Mouse (Mus musculus): Measurements from ENCODE around the gene Lama5.

The Lama5 gene

DNA sequence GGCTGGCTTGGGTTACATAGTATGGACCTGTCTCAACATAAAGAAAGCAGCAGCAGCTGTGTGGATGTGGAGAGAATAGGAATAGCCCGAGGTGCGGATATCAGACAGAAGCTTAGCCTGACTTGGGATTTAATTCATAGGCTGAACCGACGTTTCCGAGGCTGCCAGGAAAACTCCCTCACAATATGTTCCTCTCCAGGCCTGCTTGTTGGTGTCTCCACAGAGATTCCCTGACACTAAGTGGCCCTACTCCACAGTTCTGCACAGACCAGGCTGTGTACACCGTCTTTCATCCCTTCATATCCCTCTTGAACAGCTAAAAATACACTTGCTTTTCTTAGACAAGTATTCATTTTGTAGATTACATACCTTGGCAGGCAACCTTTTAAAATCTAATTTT lies 78.3 kb downstream of the Lama5 start:
- no peak for DNase-seq (ENCODE audit: low read depth, low spot score)

DNA sequence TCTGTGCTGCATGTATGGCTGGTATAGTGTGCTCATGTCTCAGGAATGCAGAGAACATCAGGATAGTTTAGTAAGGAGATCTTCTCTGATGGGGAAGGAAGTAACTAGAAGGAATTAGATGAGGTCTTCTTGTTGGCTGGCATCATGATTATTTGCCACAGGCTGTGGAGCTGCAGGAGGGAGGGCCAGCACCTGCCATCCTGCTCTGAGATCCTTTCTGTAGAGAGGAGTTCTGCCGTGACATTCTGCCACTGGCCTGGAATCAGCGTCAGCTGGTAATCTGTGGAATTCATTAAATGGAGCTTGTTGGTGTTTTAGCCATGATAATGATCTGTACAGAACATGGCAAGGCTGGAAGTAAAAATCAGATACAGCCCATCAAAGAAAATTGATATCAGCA lies 79.6 kb downstream of the Lama5 start:
- DNase-seq (ENCODE audit: low read depth, low spot score) = no peak

DNA sequence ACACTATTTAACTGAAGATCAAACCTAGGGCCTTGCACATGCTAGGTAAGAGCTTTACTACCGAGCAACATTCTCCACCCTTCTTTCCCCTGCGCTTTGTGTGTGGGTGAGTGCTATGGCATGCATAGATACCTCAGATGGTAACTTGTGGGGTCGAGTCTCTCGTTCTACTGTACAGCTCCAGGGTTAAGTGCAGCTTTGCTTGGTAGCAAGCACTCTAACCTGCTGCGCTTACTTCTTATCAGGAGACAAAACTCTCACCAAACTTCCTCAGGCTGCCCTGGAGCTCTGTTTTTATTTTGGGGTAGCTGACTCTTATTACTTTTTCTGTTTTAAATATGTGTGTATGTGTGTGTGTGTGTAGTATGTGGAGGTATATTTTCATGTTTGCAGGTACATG lies 90.2 kb downstream of the Lama5 start:
- no peak for DNase-seq (ENCODE audit: low read depth, low spot score)

DNA sequence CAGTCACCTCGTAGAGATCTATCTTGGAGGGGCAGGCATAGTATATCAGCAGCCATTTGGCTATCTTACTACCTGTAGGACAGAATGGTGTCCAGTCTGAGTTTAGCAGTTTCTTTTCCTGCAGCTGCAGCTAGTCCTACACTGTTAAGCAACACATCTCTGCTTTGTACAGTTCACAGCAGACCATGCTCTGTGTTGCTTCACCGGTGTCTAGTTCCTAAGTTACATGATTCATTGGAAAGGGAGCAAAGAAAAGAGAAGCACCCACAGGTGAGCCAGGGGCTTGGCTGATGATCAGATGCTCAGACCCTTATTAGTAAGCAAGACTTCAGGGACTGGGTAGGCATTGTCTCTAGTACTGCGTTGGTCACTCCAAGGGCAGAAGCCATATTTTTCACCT lies 91.7 kb downstream of the Lama5 start:
- DNase-seq (ENCODE audit: low read depth, low spot score) = no peak

DNA sequence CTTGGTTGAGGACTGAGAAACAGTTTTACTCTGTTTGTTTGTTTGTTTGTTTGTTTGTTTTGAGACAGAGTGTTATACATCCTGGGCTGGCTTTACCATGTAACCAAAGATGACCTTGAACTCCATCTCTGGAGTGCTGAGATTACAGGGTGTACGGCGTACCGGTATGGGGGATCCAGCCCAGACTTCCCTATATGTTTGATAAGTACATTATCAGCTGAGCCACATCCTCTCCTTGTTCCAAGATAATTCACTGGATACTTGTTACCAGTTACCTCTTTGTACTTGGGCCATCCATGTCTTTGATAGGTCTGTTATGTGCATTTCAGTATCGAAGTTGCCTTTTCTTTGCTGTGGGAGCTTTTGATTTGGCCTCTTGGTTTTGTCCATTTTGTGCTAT lies 92.4 kb downstream of the Lama5 start:
- DNase-seq (ENCODE audit: low read depth, low spot score) = no peak

DNA sequence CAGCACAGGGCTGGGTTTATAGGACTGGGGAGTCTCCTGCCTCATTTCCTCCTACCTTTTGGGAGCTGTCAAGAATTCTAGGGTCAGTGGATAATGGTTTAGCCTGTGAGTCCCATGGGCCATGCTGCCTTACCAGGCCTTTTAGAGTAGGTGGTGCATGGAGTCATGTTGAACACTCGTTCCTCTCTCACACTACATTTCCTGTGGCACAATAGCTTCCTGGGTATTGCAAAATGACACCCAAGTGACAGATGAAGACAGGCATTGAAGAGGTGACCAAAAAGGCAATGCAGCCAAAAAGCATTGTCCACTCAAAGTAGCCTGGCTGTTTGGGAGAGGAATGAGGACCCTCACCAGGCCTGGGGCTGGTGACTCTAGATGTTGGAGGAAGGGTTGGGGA lies 98.0 kb downstream of the Lama5 start:
- DNase-seq (ENCODE audit: low read depth, low spot score) = no peak

All from ZHBTc4 (cell line).